37 mouse cellular contexts compared by ENCODE assay signal in the genomic region with DNA sequence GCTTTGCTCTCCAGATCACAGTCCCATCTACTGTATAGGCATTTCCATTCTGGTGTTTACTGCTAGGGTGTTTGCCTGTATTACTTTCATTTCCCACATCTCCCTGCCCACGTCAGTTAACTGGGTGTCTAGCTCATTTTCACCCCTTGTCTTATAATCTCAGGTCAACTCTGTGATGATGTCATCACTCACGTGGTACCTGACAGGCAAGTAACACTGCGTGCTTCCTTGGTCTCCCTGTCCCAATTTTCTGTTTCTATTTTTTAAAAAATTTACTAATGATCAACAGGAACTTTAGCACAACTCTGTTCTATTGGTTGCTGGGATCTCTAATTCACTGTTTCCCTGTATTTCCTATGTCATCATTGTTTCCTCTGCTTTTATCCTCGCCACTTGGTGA. TPM values are rescaled to one million over a fixed set of nuclear protein-coding genes. Genes with fewer than 3 reads are reported as not detected.
"Had no signal": no experiment of that assay in that cellular context is flagged by ENCODE, and none has a peak within 500 bp of the region (broad histone marks: within the 10 kb centered on the region; RNA-seq: fewer than 3 reads in every experiment).

No protein-coding gene starts in this region.

- H3K27me3 ChIP-seq: embryonic facial prominence, embryonic 12.5 days; embryonic facial prominence, embryonic 13.5 days; embryonic facial prominence, embryonic 15.5 days; forebrain, embryonic 12.5 days; forebrain, embryonic 13.5 days; forebrain, embryonic 15.5 days had no signal

- DNase-seq: cerebellum, adult 9-10 months; cerebellum, adult 9-11 months; cerebellum, postnatal 10 days; cerebellum, postnatal 14 days; cerebellum, postnatal 25 days; cerebellum, postnatal 36 days; embryo, embryonic 11 days; forebrain, postnatal 0 days; gastrocnemius, adult 2 months; gastrocnemius, postnatal 10 days; gastrocnemius, postnatal 14 days; gastrocnemius, postnatal 25 days; gastrocnemius, postnatal 36 days; heart, adult 11 months; heart, adult 18-20 months; heart, adult 2 months had no signal

- H3K9ac ChIP-seq: embryonic facial prominence, embryonic 12.5 days; embryonic facial prominence, embryonic 13.5 days; embryonic facial prominence, embryonic 15.5 days; forebrain, embryonic 12.5 days; forebrain, embryonic 13.5 days; forebrain, embryonic 15.5 days; forebrain, postnatal 0 days had no signal

- H3K27ac ChIP-seq: embryonic facial prominence, embryonic 10.5 days; embryonic facial prominence, embryonic 12.5 days; embryonic facial prominence, embryonic 13.5 days; embryonic facial prominence, embryonic 15.5 days; forebrain, embryonic 10.5 days; forebrain, embryonic 12.5 days; forebrain, embryonic 13.5 days; forebrain, embryonic 15.5 days; gastrocnemius, adult 2 months; heart, adult 2 months had no signal

- H3K4me2 ChIP-seq: embryonic facial prominence, embryonic 12.5 days; embryonic facial prominence, embryonic 13.5 days; embryonic facial prominence, embryonic 15.5 days; forebrain, embryonic 12.5 days; forebrain, embryonic 13.5 days; forebrain, embryonic 15.5 days had no signal

- H3K36me3 ChIP-seq: embryonic facial prominence, embryonic 10.5 days; embryonic facial prominence, embryonic 12.5 days; embryonic facial prominence, embryonic 13.5 days; embryonic facial prominence, embryonic 15.5 days; forebrain, embryonic 10.5 days; forebrain, embryonic 12.5 days; forebrain, embryonic 15.5 days had no signal

- H3K4me3 ChIP-seq: embryonic facial prominence, embryonic 10.5 days; embryonic facial prominence, embryonic 12.5 days; embryonic facial prominence, embryonic 13.5 days; embryonic facial prominence, embryonic 15.5 days; erythroblast, embryonic 14.5 days; forebrain, embryonic 10.5 days; forebrain, embryonic 12.5 days; forebrain, embryonic 13.5 days; forebrain, embryonic 15.5 days; gastrocnemius, adult 2 months; heart, adult 2 months had no signal

- H3K4me1 ChIP-seq: embryonic facial prominence, embryonic 10.5 days; embryonic facial prominence, embryonic 12.5 days; embryonic facial prominence, embryonic 13.5 days; embryonic facial prominence, embryonic 15.5 days; forebrain, embryonic 10.5 days; forebrain, embryonic 12.5 days; forebrain, embryonic 13.5 days; forebrain, embryonic 15.5 days had no signal

- H3K9me3 ChIP-seq: embryonic facial prominence, embryonic 10.5 days; embryonic facial prominence, embryonic 12.5 days; embryonic facial prominence, embryonic 13.5 days; embryonic facial prominence, embryonic 15.5 days; forebrain, embryonic 10.5 days; forebrain, embryonic 12.5 days; forebrain, embryonic 13.5 days; forebrain, embryonic 15.5 days had no signal

RNA-seq across cellular contexts. Expression of a gene that starts 30.3 kb away (rescaled TPM):
- total RNA-seq: common myeloid progenitor, adult 5-6 weeks; forebrain, postnatal 0 days; granulocyte monocyte progenitor cell, adult 5-6 weeks had no signal
- polyA plus RNA-seq: cortical plate, adult 2 months; erythroblast, embryonic 14.5 days; forebrain, embryonic 13.5 days; forebrain, postnatal 0 days; frontal cortex, adult 2 months had no signal

RNA-seq across cellular contexts. Expression of a gene that starts 36.4 kb away (rescaled TPM):
- total RNA-seq: common myeloid progenitor, adult 5-6 weeks; forebrain, postnatal 0 days; gastrocnemius, adult 18-20 months; gastrocnemius, adult 2 months; gastrocnemius, adult 8-10 months; gastrocnemius, postnatal 10 days; gastrocnemius, postnatal 14 days; gastrocnemius, postnatal 25 days; gastrocnemius, postnatal 36 days; gastrocnemius, postnatal 4 days; granulocyte monocyte progenitor cell, adult 5-6 weeks; heart, adult 18-20 months; heart, adult 2 months; heart, adult 8-10 months had no signal
- polyA plus RNA-seq: cortical plate, adult 2 months; embryonic facial prominence, embryonic 10.5 days; embryonic facial prominence, embryonic 11.5 days; embryonic facial prominence, embryonic 13.5 days; erythroblast, embryonic 14.5 days; forebrain, embryonic 10.5 days; forebrain, embryonic 11.5 days; forebrain, embryonic 12.5 days; forebrain, embryonic 13.5 days; forebrain, embryonic 14.5 days; forebrain, embryonic 15.5 days; forebrain, embryonic 16.5 days; forebrain, postnatal 0 days; frontal cortex, adult 2 months had no signal
